Mouse (Mus musculus) cerebellum, adult 18-20 months (tissue): Measurements from ENCODE around the gene Ilkap.

Experiments used
- DNase-seq, 2 experiments: peaks; one replicate each; pipeline ENCODE4 v3.0.0; 2021

The Ilkap gene

DNA sequence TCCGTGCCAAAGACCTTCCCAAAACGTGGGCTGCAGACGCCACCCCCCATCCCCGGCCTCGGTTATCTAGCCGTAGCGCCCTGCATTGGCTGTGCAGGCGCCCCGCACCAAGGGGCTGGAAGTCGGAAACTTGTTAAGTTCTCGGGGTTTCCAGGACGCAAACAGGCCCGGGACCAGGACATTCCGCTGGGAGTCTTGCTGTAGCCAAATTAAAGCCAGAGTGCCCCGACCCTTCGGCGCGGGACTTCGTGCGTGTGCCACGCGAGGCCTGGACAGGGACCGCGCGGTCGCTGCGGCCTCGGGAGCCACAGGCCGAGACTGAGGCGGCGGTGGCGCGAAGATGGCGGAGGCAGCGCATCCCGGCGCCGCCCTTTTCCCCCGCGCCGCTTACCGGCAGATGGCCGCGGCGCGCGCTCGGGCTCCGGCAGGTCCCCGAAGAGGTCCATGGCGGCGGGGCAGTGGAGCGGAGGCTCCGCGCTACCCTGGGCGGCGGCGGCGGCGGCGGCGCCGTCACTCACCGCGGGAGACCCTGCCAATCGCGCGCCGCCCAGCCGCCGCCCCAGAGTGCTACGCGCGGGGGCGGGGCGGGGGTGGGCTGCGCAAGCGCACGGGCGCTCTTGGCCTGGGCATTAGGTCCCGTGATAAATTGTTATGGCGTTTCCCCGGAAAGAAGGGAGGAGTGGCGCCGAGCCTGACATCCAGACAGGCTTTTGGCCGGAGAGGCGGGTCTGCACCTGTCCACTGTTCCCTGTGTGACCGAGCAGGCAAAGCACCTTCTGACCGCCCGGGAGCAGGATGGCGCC is at the start of gene Ilkap:
Gene Ilkap, minus strand, starts transcription at position 556 of the 803 bp plus-strand sequence.
- peak; percentile 83 to 90 for DNase-seq

DNA sequence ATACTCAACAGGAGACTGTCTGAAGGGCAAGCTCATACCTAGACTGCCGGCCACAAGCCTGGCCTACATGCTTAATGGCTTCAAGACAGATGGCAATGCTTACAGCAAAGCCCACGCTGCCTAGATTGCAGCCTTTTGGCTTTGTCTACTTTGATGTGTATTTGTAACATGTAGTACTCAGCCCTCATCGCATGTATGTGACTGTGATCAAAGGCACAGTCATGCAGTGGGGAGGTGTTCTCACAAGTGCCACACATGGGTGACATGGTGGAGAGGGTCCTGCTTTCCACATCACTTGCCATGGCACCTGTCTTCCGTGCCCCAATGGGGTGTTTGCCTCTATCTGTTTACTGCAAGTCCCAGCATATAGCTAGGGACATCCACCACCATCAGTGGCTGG is 47.9 kb upstream of the Ilkap start:
- no peak for DNase-seq

DNA sequence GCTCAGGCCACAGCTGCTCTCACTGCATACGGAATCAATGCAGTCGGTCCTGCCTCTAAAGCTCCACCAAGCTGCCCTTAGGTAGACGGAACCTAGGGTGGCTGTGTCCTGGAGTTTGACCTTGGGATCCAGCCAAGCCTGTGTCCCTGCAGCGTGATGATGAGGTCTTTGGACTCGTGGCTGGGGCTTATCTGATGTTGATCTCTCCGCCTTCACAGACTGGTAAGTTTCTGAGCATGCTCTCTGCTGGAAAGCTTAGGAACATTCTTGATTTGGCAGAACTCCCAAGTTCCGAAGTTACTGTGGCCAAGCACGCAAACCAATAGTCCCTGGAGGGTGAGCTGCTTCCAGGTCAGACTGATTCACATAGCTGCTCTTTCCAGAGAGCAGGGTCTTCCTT is 47.4 kb upstream of the Ilkap start:
- DNase-seq: no peak

DNA sequence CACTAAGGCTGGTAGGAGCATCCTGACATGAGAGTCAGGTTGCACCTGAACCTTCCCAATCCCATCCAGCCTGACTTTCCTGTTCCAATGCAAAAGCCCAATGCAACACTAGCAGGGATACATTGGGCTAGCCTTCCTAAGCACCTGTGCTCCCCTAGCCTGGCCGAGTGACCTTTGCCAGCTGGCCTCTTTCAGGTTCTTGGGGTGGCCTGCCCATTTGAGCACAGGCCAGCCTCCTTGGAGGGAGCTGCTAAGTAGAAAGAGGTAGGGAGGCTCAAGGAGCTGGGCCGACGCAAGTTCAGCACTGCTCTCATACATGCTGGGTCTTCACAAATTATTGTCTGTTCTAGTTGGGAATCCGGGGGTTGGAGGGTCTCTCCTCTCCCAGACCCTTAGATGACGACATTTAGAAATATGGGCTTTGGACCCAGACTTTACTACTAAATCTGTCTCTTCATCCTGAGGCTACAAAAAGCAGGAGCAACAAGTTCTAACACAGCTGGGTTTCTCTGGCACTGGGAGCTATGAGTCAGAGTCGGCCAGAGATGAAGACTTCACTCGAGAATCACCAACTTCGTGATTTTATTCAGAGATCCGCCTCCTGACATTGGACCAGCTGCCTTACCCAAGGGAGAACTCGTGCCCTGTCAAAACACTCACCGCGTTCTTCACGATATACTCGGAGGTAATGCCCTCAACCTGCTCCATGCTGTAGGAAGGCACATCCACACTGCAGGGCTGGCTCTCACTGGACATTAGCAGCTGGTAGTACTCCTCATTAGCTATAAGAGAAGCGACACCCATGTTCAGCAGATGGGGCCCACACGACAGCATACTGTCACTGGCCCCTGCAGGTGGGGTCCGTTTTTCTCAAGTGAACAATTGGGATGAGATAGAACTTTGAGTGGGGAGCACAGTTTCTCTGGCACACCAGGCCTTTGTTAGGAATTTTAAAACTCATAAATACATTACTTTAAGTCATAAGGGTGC is 46.5 kb upstream of the Ilkap start:
- no peak for DNase-seq

DNA sequence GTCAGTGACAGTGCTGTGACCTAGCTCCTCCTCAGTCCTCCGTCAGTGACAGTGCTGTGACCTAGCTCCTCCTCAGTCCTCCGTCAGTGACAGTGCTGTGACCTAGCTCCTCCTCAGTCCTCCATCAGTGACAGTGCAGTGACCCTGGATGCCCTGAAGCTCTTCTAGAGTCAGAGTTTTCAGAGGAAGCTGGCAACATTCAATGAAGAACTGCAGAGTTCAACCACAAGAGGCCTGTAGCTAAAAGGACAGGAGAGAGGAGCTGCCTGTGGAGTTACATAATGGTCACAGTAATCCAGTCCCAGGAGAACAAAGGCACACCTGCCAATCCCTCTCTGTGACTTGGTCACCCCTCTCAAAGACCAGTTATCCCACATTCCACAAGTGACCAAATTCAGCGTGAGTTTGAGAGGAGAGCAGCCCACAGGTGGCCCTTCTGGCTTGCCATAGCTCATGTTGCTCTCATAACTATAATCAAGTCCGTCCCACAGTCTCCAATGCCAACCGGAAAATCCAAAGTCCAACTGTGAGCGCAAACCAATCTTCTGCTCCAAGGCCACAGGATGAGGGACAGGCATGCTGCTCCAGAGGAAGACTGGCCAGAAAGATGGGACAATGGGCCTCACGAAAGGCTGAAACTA is 43.9 kb upstream of the Ilkap start:
- DNase-seq: no peak

DNA sequence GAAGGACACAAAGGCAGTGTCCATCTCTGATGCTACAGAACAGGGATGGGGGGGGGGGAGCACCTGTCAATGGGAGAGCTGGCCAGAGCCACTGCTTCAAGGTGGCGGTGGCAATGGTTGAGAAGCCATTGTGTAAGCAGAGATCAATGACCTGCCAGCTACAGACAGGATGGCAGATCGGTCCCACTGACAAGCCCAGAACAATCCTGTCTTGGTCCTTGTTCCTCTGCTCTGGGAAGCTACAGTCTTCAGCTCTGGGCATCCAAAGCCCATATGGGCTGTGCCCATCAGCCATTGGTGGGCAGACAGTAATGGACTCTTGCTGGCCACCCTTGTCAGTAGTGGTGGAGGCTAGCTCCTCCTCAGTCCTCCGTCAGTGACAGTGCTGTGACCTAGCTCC is 43.2 kb upstream of the Ilkap start:
- DNase-seq: no peak

DNA sequence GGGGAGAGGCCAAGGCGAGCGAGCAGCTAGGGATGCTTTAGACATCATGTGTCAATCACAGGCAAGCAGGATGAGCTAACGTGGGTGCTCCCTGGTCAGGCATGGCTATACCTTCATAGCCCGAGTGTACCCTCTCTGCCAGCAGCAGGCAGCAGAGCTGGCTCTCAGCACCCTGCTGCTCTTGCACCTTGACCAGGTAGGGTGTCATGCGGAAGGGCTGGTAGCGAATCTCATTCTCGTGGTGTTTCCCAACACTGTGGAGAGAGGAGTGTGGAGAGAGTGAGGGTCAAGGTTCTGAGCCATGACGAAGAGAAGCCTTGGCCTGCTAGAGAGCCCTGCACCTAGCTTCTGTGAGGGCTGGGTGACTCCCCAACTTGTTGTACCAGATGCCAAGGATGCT is 41.2 kb upstream of the Ilkap start:
- no peak for DNase-seq

DNA sequence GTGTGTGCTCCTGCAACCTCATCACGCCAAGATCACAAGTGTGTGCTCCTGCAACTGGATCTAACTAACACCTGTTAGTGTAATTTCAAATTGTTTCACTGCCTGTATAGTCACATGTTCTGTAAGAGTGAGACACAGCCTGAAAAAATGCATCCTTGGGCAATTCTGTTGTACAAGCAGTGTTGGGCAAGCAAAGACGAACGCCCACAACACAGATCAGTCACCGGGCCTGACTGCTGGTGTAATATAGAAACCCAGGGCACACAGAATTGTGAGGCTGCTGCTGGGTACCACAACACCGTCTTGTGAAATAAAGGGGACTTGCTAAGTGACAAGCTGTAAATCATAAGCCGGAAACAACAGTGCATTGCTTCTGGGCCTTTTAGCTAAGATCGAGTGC is 39.0 kb upstream of the Ilkap start:
- DNase-seq: no peak

DNA sequence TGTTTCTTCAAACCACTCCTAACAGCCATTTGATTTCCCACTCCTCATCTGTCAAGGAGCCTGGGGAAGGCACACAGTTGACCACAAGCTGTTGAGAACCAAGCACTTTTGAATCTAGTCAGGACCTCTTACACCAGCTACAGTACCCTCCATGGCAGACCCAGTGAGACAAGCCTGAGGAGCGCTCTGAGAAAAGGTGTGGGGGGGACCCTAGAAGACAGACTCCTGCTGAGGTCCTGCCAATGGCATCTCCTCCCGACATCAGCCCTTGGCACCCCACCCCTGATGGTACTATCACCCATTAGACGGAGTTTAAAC is 38.4 kb upstream of the Ilkap start:
- no peak for DNase-seq

DNA sequence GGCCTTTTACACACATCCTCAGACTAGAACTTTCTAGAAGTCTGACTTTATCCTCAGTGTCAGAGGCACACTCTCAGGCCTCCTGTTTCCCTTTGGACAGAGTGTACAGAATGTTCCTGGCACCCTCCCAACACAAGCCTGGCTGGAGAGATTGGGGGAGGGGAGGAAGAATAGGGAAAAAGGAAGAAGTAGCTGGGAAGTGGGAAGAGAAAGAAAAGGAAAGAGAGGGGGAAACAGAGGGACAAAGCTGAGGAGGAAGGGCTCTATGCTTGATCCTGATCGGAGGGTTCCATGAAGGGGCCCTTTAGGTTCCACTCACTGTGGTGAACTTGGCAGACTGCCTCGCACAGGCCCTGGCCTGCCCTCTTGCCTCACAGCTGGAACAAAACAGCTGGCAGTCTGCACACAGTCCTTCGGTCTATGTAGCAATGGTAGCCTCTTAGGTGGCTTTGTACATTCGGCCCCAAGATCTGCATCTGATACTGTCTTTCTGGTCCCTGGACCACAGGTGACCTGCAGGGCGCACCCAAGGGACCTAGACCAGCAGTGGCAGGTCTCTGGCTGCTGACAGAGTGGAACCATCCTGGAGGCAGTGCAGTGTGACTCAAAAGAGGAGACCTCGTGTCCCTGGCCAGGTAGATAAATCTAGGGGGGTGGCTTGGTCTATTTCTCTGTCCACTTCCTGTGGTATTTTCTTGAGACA is 37.9 kb upstream of the Ilkap start:
- peak; percentile 47 to 53 for DNase-seq

DNA sequence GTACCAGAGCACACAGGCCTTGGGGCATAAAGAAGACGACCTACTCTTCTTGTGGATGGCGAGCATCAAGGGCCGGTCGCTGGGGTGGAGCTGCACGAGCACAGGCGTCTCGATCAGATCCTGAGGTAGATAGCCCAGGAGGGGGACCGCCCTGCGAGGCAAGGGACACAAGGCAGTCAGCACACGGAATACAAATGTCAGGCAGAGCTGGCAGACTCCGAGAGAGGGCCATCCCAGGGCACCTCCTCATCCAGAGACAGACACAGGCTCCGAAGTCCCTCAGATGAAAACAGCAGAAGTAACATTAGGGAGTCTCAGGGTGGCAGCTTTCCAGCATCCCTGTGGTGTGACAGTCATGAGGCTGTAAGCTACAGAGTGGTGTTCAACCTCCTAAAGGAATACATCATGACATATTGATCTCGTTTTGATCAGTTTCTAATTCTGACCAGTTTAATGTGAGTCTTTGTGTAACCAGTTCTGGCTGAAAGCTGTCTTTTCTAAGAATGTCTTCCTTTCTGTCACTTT is 37.1 kb upstream of the Ilkap start:
- peak; percentile 35 to 40 for DNase-seq

DNA sequence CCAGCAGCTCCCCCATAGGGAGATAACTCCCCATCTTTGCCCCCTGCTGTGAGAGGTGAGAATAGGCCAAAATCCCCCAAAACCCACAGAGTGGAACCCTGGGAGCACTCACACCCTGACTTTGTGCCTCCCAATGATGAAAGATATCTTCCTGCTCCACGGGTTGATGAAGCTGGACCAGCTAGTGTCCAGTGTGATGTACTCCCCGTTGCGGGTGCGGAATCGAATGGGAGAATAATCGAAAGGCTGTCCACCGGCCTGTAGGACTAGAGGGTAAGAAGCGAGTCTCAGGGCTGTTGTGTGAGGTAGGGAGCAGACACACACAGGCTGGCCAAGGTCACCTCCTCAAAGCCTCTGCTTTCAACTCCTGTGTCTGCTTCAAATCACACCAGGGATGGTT is 36.3 kb upstream of the Ilkap start:
- DNase-seq: no peak

DNA sequence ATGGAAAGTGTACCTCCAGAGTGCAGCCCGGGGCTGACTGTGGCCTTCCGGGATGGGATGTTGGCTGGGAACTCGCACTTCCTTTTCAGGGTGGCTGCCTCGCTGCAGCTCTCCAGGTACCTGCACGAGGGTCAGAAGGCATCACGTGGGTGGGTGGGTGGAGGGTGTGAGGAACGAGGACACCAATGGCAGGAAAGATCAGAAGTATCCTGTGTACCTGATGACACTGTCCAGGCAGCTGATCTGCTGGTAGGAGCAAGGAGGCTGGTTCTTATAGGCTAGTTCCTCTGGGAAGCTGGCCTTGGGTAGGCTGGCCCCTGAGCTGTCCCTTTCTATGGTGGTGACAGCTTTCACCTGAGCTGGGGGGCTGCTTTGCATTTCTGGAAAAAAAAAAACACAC is 32.1 kb upstream of the Ilkap start:
- DNase-seq: no peak

DNA sequence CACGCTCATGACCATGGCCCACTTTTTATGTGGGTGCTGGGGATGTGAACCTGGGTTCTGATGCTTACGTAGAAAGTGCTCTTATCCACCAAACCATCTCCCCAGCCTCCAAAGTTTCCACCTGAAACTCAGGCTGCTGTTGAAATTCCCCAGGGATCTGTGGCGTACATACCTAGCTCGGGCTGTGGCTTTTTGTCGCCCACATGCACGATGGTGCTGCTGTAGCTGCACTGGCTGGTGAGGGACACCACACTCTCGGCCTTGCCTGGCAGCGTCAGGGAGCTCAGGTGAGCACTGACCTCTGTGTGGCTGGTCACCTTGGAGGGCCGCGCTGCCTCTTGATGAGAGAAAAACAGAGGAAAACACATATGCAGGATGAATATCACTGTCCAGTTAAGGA is 30.6 kb upstream of the Ilkap start:
- no peak for DNase-seq

DNA sequence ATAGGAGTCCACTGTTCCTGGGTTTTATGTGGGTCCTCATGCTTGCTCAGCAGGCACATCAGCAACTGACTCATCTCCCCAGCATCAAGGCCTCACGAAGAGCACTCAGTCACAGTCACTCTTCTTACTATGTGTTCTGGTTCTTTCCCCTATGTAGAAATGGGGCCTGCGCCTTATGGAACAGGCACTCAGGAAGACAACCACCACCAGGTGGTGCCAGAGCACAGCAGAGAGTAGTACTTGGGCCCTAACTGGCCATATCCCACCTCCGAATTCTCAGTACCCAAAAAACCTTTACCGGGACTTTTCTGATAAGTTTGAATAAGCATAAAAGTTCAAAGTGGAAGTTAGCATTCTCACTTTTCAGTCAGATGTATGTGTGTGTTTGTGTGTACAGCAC is 30.0 kb upstream of the Ilkap start:
- peak; percentile 77 to 79 for DNase-seq

DNA sequence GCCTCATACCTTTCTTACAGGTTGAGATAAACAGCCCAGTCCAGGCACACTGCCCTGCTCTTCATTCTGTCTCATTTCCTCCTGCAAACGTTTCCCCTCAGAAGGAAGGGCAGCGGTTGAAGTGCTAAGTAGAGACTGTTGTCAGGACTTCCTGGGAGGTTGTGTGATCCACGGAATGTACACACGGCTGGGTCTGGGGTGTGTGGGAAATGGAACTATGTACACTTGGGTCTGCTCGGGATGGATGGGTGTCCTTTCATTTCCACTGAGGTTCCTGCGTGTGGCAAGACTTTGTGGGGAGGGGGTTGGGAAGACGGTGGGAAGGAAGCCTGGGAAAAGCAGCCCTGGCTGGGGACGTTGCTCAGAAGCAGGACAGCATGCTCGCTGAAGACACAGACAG is 27.8 kb upstream of the Ilkap start:
- DNase-seq: no peak

DNA sequence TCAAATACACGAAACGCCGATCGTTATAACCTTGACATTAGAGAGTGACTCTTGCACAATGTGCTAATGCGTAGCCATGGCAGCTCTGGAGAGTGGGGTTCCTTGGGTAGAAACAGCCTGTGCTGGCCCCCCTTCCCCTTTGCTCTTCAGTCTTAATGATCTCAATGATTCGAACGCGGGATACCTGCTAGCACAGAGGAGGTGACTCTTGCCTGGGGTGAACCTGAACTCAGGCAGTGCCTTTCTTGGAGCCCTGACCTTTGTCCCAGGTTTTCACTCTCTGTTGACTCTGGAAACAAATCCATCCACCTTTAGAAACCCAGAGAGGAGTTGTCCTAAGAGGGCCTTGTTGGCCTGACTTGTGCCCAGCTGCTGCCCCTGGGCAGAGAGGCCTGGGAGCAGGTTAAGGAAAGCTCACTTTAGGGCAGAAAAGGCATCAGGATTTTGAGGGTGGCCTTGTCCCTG is 22.0 kb upstream of the Ilkap start:
- no peak for DNase-seq

DNA sequence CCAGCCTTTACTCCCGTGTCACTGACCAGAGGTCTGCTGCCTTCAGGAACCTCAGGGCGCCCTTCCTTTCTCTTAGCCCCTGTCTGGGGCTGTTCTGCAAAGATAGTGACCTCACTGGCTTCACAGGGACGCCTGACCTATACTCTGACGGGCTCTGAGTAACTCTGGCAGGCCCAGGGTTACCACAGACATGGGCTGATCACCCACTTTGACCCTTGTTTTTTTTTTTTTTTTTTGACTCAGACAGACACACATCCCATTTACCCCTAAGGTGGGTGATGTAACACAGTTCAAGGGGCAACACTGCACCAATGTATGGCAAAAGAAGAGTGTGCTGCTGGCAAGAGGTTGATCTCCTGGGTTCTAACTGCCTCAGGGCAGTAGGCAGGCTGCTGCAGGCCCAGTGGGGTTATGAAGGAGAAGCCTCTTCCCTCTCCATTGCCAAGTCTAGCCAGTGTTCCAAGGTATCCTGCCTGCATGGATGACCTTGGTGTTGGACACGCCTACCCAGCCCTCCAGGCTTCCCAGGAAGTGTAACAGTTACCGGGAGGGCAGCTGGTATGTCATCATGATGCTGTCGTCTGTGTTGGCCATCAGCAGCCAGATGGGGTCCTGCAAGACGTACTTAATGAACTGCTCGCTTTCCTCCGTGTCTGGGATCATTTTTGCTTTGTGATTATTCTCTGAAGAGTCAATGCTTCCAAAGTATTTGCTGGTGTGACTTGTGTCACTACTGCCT is 21.4 kb upstream of the Ilkap start:
- no peak for DNase-seq

DNA sequence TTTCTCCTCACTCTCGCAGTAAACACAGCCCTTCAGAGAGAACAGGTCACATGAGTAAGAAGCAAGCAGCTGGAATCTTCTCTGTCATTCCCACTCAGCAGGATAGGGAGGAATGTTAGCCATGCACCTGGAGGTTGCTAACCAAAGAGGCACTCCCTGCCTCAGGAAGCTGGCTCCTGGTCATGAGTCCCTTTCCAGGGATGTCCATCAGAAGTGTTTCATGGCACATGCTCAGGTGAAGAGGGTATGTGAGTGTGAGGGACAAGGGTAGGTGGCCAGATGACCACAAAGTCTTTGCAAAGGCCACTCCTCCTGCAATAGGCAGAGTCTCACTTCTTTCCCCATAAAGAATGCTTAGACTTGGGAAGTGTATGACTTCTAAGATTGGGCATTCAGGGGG is 19.4 kb upstream of the Ilkap start:
- DNase-seq: no peak

DNA sequence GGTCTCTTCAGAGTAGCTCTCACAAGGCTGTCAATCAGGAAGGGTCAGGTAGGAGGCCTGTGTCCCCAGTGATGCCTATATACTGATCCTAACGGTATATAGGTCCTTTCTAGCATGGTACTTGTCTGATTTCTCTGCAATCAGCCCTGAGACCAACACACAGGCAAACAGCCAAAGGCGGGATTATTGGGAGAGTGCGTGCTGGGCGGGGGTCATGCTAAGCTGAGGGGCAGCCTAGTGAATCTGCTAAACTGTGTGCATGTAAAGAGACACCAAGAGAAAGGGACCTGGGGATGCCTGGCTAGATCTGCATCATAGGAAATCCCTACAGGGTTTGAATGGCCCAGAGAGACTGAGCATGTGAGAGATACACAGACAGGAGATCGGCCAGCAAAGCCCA is 16.7 kb upstream of the Ilkap start:
- DNase-seq: no peak

DNA sequence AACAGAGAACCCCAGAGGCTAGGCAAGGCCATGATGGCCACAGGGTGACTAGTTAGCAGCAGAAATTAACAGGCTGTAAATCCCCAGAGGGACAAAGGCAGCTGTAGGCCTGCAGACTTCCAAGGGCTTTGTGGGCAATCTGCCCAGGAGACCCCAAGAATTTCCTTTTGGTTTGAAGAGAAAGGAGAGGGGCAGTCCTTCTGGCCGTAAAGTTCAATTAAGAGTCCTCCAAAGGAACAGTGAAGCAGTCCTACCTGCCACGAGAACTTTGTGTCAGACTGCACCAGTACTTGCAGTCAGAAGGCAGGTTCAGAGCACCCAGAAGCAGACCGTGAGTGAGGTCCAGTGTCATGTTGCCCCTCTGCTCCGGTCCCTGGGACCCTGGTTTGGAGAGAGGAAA is 16.3 kb upstream of the Ilkap start:
- DNase-seq: no peak
